Mouse (Mus musculus) midbrain, embryonic 13.5 days (tissue): ENCODE measurements around the gene Atpif1. TPM values are rescaled to one million over a fixed set of nuclear protein-coding genes. Genes with fewer than 3 reads are reported as not detected.
"Not testable (repeated sequence)": the region's sequence is repeated elsewhere in the genome, so short reads cannot be mapped to it uniquely, and the experiment has no call there.

ENCODE experiments used
- ATAC-seq: fragments of 200-750 bp; cut with Nextera tagmentation; 2 replicates; pipeline ENCODE4 v1.8.0; 2017; ENCODE audit warnings: mild to moderate bottlenecking, moderate TSS enrichment, moderate library complexity
- H3K27ac ChIP-seq: fragments of 300-500 bp; sonication (generic); 2 replicates; pipeline ENCODE4 v1.5.1; 2015; ENCODE audit warnings: inconsistent platforms, mild to moderate bottlenecking, moderate library complexity
- H3K27me3 ChIP-seq: fragments of 300-500 bp; sonication (generic); 2 replicates; pipeline ENCODE4 v1.6.1; 2015; ENCODE audit warnings: mild to moderate bottlenecking, inconsistent platforms
- H3K36me3 ChIP-seq: fragments of 300-500 bp; sonication (generic); 2 replicates; pipeline ENCODE4 v1.6.1; 2015; ENCODE audit warnings: mild to moderate bottlenecking, inconsistent platforms
- H3K4me1 ChIP-seq: fragments of 300-500 bp; sonication (generic); replicated peaks from 2 replicates; pipeline ENCODE4 v1.6.1; 2015; ENCODE audit warnings: inconsistent platforms
- H3K4me2 ChIP-seq: fragments of 300-500 bp; sonication (generic); replicated peaks from 2 replicates; pipeline ENCODE4 v1.6.1; 2015; ENCODE audit warnings: moderate library complexity, mild to moderate bottlenecking, inconsistent platforms
- H3K4me3 ChIP-seq: fragments of 300-500 bp; sonication (generic); replicated peaks from 2 replicates; pipeline ENCODE4 v1.5.1; 2015; ENCODE audit warnings: mild to moderate bottlenecking, inconsistent platforms
- H3K9ac ChIP-seq: fragments of 300-500 bp; sonication (generic); replicated peaks from 2 replicates; pipeline ENCODE4 v1.6.1; 2015; ENCODE audit warnings: mild to moderate bottlenecking, inconsistent platforms
- H3K9me3 ChIP-seq: fragments of 300-500 bp; sonication (generic); 2 replicates; pipeline ENCODE4 v1.6.1; 2016; ENCODE audit warnings: mild to moderate bottlenecking, inconsistent platforms
- WGBS: fragments of 180-500 bp; shearing (Covaris S2); methylation state at CpG from one replicate; pipeline ENCODE4 v1.1.7; 2015; 5-methylcytosine and 5-hydroxymethylcytosine counted together
- polyA plus RNA-seq: library from polyadenylated mRNA; unstranded; fragments of >200 nt; fragmentation: Nextera tagmentation; extraction: Ambion mirVana; gene quantifications from 2 replicates; pipeline ENCODE4 v1.2.1, GENCODE M21; 2015

Atpif1 gene
- polyA plus RNA-seq, result 1,327 and 1,380 TPM in 2 replicates

- WGBS, result under 1% methylated on average over 63 of the region's 63 CpGs
- Histone ChIP-seq H3K27me3 (no peaks in the 10 kb centered on the region), H3K9me3 (no peaks in the 10 kb centered on the region), H3K4me2 (peak within 1 kb of the TSS; percentile 82), H3K9ac (peak within 1 kb of the TSS; percentile 96), H3K4me3 (peak within 1 kb of the TSS; percentile 76), H3K4me1 (peaks cover 44% of the 10 kb centered on the region), H3K36me3 (peaks cover 26% of the 10 kb centered on the region), H3K27ac (peak within 1 kb of the TSS; percentile 97)
- peak; percentile 89 for ATAC-seq
Observed at GRCm38 (mm10) chr4:132532981-132533916, at the start of gene Atpif1. Gene Atpif1 (minus strand): TSS chr4:132533659.

- Histone ChIP-seq H3K4me3 (no peak overlapping the region), H3K36me3 (no peaks in the 10 kb centered on the region), H3K9me3 (no peaks in the 10 kb centered on the region), H3K27me3 (no peaks in the 10 kb centered on the region), H3K27ac (no peak overlapping the region), H3K9ac (no peak overlapping the region), H3K4me1 (no peaks in the 10 kb centered on the region), H3K4me2 (no peak overlapping the region)
- ATAC-seq, result no peak
- 85% methylated on average over 1 of the region's 1 CpGs for WGBS
Observed at GRCm38 (mm10) chr4:132574809-132575347, 41.4 kb upstream of the Atpif1 start.

GRCm38 (mm10) chr4:132573327-132573726, 39.9 kb upstream of the Atpif1 start:
- WGBS, result 74% methylated on average over 11 of the region's 11 CpGs
- H3K4me3 ChIP-seq, result no peak overlapping the region
- H3K9me3 ChIP-seq, result no peaks in the 10 kb centered on the region
- no peaks in the 10 kb centered on the region for H3K27me3 ChIP-seq
- ATAC-seq, result no peak
- no peak overlapping the region for H3K9ac ChIP-seq
- H3K4me2 ChIP-seq, result no peak overlapping the region
- no peak overlapping the region for H3K27ac ChIP-seq
- H3K36me3 ChIP-seq, result no peaks in the 10 kb centered on the region
- H3K4me1 ChIP-seq, result no peaks in the 10 kb centered on the region

GRCm38 (mm10) chr4:132571190-132571589, 37.7 kb upstream of the Atpif1 start:
- H3K9ac ChIP-seq, result no peak overlapping the region
- H3K9me3 ChIP-seq, result no peaks in the 10 kb centered on the region
- 84% methylated on average over 9 of the region's 9 CpGs for WGBS

GRCm38 (mm10) chr4:132569115-132569514, 35.7 kb upstream of the Atpif1 start:
- Histone ChIP-seq H3K36me3 (no peaks in the 10 kb centered on the region), H3K4me2 (no peak overlapping the region), H3K9me3 (no peaks in the 10 kb centered on the region), H3K4me1 (no peaks in the 10 kb centered on the region), H3K4me3 (no peak overlapping the region), H3K27ac (no peak overlapping the region), H3K27me3 (no peaks in the 10 kb centered on the region), H3K9ac (no peak overlapping the region)
- 86% methylated on average over 5 of the region's 5 CpGs for WGBS
- ATAC-seq, result no peak

More at GRCm38 (mm10) chr4:132571190-132571589, 37.7 kb upstream of the Atpif1 start:
- no peak overlapping the region for H3K4me3 ChIP-seq
- no peak overlapping the region for H3K27ac ChIP-seq
- no peaks in the 10 kb centered on the region for H3K36me3 ChIP-seq
- H3K27me3 ChIP-seq, result no peaks in the 10 kb centered on the region
- H3K4me1 ChIP-seq, result no peaks in the 10 kb centered on the region
- no peak for ATAC-seq
- no peak overlapping the region for H3K4me2 ChIP-seq

- H3K36me3 ChIP-seq, result no peaks in the 10 kb centered on the region
- no peak overlapping the region for H3K27ac ChIP-seq
- H3K27me3 ChIP-seq, result no peaks in the 10 kb centered on the region
- ATAC-seq, result no peak
- H3K4me3 ChIP-seq, result no peak overlapping the region
- WGBS, result 83% methylated on average over 9 of the region's 9 CpGs
- H3K9ac ChIP-seq, result no peak overlapping the region
- H3K9me3 ChIP-seq, result no peaks in the 10 kb centered on the region
- H3K4me2 ChIP-seq, result no peak overlapping the region
- H3K4me1 ChIP-seq, result no peaks in the 10 kb centered on the region
Observed at GRCm38 (mm10) chr4:132567361-132567779, 33.9 kb upstream of the Atpif1 start.

- H3K9me3 ChIP-seq, result no peaks in the 10 kb centered on the region
- H3K27ac ChIP-seq, result no peak overlapping the region
- WGBS, result 84% methylated on average over 12 of the region's 12 CpGs
- no peaks in the 10 kb centered on the region for H3K27me3 ChIP-seq
- H3K36me3 ChIP-seq, result no peaks in the 10 kb centered on the region
- H3K4me3 ChIP-seq, result no peak overlapping the region
- no peak for ATAC-seq
- no peaks in the 10 kb centered on the region for H3K4me1 ChIP-seq
- H3K9ac ChIP-seq, result no peak overlapping the region
- no peak overlapping the region for H3K4me2 ChIP-seq
Observed at GRCm38 (mm10) chr4:132565089-132565747, 31.8 kb upstream of the Atpif1 start.

- no peak within 1 kb of the TSS for H3K4me3 ChIP-seq
Observed at GRCm38 (mm10) chr4:132563965-132564364, 30.5 kb upstream of the Atpif1 start, which contains the start of gene Ptafr. Gene Ptafr (plus strand): TSS chr4:132564067.

GRCm38 (mm10) chr4:132563261-132563660, 29.8 kb upstream of the Atpif1 start:
- ATAC-seq, result no peak
- Histone ChIP-seq H3K4me3 (no peak overlapping the region), H3K4me2 (no peak overlapping the region), H3K9ac (no peak overlapping the region), H3K36me3 (no peaks in the 10 kb centered on the region), H3K27me3 (no peaks in the 10 kb centered on the region), H3K27ac (no peak overlapping the region; the same call in 1 of the 2 replicates), H3K9me3 (no peaks in the 10 kb centered on the region), H3K4me1 (no peaks in the 10 kb centered on the region)
- 85% methylated on average over 3 of the region's 3 CpGs for WGBS

More at GRCm38 (mm10) chr4:132563965-132564364, 30.5 kb upstream of the Atpif1 start, which contains the start of gene Ptafr:
- Histone ChIP-seq H3K27ac (no peak within 1 kb of the TSS; the same call in 1 of the 2 replicates), H3K36me3 (no peaks in the 10 kb centered on the region), H3K27me3 (no peaks in the 10 kb centered on the region), H3K9me3 (no peaks in the 10 kb centered on the region), H3K9ac (no peak within 1 kb of the TSS), H3K4me2 (no peak within 1 kb of the TSS), H3K4me1 (no peaks in the 10 kb centered on the region)
- WGBS, result 26% methylated on average over 4 of the region's 4 CpGs
- no peak for ATAC-seq

- H3K36me3 ChIP-seq, result peaks cover 45% of the 10 kb centered on the region
- not testable (repeated sequence) for H3K4me3 ChIP-seq, H3K9me3 ChIP-seq, H3K4me1 ChIP-seq, ATAC-seq, H3K4me2 ChIP-seq, H3K9ac ChIP-seq, H3K27me3 ChIP-seq, H3K27ac ChIP-seq
- WGBS, result 92% methylated on average over 7 of the region's 7 CpGs
Observed at GRCm38 (mm10) chr4:132555550-132555949, 22.1 kb upstream of the Atpif1 start.

- no peak overlapping the region for H3K27ac ChIP-seq
- no peaks in the 10 kb centered on the region for H3K9me3 ChIP-seq
- no peaks in the 10 kb centered on the region for H3K4me1 ChIP-seq
- ATAC-seq, result no peak
- peaks cover 50% of the 10 kb centered on the region for H3K36me3 ChIP-seq
- H3K9ac ChIP-seq, result no peak overlapping the region
- WGBS, result 89% methylated on average over 8 of the region's 8 CpGs
- H3K27me3 ChIP-seq, result no peaks in the 10 kb centered on the region
- no peak overlapping the region for H3K4me3 ChIP-seq
- H3K4me2 ChIP-seq, result no peak overlapping the region
Observed at GRCm38 (mm10) chr4:132554653-132555052, 21.2 kb upstream of the Atpif1 start.

GRCm38 (mm10) chr4:132554221-132554620, 20.8 kb upstream of the Atpif1 start:
- Histone ChIP-seq H3K4me3 (no peak overlapping the region), H3K36me3 (peaks cover 54% of the 10 kb centered on the region), H3K4me1 (no peaks in the 10 kb centered on the region), H3K27me3 (no peaks in the 10 kb centered on the region), H3K4me2 (no peak overlapping the region), H3K9me3 (no peaks in the 10 kb centered on the region), H3K9ac (no peak overlapping the region), H3K27ac (no peak overlapping the region)
- no peak for ATAC-seq
- WGBS, result 88% methylated on average over 5 of the region's 5 CpGs
